Mouse (Mus musculus) brain, embryonic 14.5 days (tissue): ENCODE data around the gene Cep55.

ENCODE experiments used
- CTCF ChIP-seq: fragments of 200-500 bp; IDR thresholded peaks from 2 replicates; pipeline ENCODE4 v1.5.1; 2012; ENCODE audit warnings: inconsistent platforms, mild to moderate bottlenecking, moderate library complexity, borderline replicate concordance; ENCODE audit not compliant: insufficient read depth, insufficient read length; ENCODE audit errors: extremely low read depth
- POLR2A ChIP-seq: fragments of 200-500 bp; IDR thresholded peaks from 2 replicates; pipeline ENCODE4 v1.6.1; 2012; ENCODE audit warnings: mild to moderate bottlenecking, inconsistent platforms, borderline replicate concordance; ENCODE audit not compliant: poor library complexity, insufficient read depth, insufficient read length, severe bottlenecking; ENCODE audit errors: extremely low read depth

DNA sequence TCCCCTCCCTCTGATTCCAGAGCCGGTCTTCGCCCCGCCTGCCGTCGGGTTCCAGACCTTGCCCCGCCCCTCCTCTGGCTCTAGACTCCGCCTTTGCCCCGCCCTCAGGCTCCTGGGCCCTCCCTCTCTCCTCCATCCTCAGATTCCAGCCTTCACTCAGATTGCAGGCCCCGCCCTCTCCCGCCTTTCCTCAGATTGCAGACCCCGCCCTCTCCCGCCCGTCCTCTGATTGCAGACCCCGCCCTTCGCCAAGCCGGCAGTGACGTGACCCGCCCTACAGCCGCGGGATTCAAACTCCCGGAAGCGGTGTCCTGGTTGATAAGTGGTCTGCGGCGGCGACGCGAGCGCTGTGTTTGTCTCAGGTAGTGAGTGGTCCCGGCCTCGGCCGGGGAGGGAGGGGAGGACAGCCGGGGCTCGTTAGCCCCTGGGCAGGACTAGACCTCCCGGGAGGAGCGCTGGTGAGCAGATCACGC is at the start of gene Cep55:
- no peak for TF ChIP-seq POLR2A
- no peak for TF ChIP-seq CTCF
